Mouse (Mus musculus) G1E (cell line): ENCODE measurements around the gene C87436.

ENCODE experiments used
- CTCF ChIP-seq: IDR thresholded peaks from 2 replicates; pipeline ENCODE4 v1.5.1; 2012; ENCODE audit warnings: low read depth, low read length, inconsistent platforms, mixed read lengths
- GATA1 ChIP-seq: IDR thresholded peaks from 2 replicates; pipeline ENCODE4 v1.6.1; 2012; ENCODE audit warnings: borderline replicate concordance, low read length, inconsistent platforms, mixed read lengths
- POLR2AphosphoS5 ChIP-seq: IDR thresholded peaks from 2 replicates; pipeline ENCODE4 v1.6.1; 2012; ENCODE audit warnings: low read depth, low read length, inconsistent platforms; ENCODE audit not compliant: insufficient replicate concordance

DNA sequence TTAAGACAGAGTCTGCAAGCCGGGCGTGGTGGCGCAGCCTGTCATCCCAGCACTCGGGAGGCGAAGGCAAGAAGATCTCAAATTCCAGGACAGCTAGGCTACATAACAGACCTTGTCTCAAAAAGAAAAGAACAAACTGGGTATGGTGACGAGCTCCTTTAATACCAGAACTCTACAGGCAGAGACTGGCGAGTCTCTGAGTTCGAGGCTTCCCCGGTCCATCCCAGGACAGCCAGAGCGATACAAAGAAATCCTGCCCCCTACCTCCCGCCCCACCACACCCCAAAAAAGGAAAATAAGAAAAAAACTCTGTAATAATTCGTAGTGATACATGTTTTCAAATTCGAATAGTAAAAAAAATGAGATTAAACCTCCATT lies 934 bp downstream of the C87436 start:
- TF ChIP-seq GATA1 (no peak), CTCF (no peak), POLR2AphosphoS5 (no peak)
